Mouse (Mus musculus): ENCODE results near the gene Emp3. TPM values are rescaled to one million over a fixed set of nuclear protein-coding genes. Genes with fewer than 3 reads are reported as not detected.
"Not testable (repeated sequence)": the region's sequence is repeated elsewhere in the genome, so short reads cannot be mapped to it uniquely, and the experiment has no call there.

Gene Emp3
- 56.0 and 57.7 TPM in 2 replicates for polyA plus RNA-seq (2015; fragmentation: Nextera tagmentation; extraction: Ambion mirVana)

- peaks cover 14% of the 10 kb centered on the region for H3K36me3 ChIP-seq (replicated peaks; ENCODE audit: insufficient read depth, low read length)
- peak within 1 kb of the TSS; percentile 88 for H3K27ac ChIP-seq (ENCODE audit: low read depth)
- H3K27me3 ChIP-seq (ENCODE audit: insufficient read depth, low read length), result no peaks in the 10 kb centered on the region
- no peak for TF ChIP-seq EP300 (IDR thresholded peaks at IDR 0.05; ENCODE audit: low read depth)
- no peak for TF ChIP-seq CTCF (IDR thresholded peaks at IDR 0.05; ENCODE audit: low read depth)
- no peaks in the 10 kb centered on the region for H3K9me3 ChIP-seq (ENCODE audit: low read length)
- 25% methylated on average over 9 of the region's 9 CpGs for WGBS (ENCODE audit: insufficient replicate concordance)
- peak within 1 kb of the TSS; percentile 56 for H3K4me3 ChIP-seq (ENCODE audit: low read depth, low read length)
- peaks cover 55% of the 10 kb centered on the region for H3K4me1 ChIP-seq (ENCODE audit: insufficient read depth)
- H3K4me2 ChIP-seq (ENCODE audit: low read depth, low read length), result peak within 1 kb of the TSS; percentile 86
- DNase-seq, result peak; percentile 66
- H3K9ac ChIP-seq (replicated peaks), result peak within 1 kb of the TSS; percentile 72
- no peak for ATAC-seq
These were observed at the start of gene Emp3 for GRCm38 (mm10) chr7:45921242-45921621. Emp3 (minus strand) TSS chr7:45921404.

GRCm38 (mm10) chr7:45956611-45957010, 35.4 kb upstream of the Emp3 start:
- TF ChIP-seq EP300 (IDR thresholded peaks at IDR 0.05; ENCODE audit: low read depth) (no peak), CTCF (IDR thresholded peaks at IDR 0.05; ENCODE audit: low read depth) (no peak)
- WGBS (ENCODE audit: insufficient replicate concordance), result 49% methylated on average over 4 of the region's 4 CpGs
- Histone ChIP-seq H3K9ac (replicated peaks) (no peak overlapping the region), H3K9me3 (ENCODE audit: low read length) (no peaks in the 10 kb centered on the region), H3K27me3 (ENCODE audit: insufficient read depth, low read length) (no peaks in the 10 kb centered on the region), H3K4me3 (ENCODE audit: low read depth, low read length) (no peak overlapping the region), H3K36me3 (replicated peaks; ENCODE audit: insufficient read depth, low read length) (no peaks in the 10 kb centered on the region), H3K4me2 (ENCODE audit: low read depth, low read length) (no peak overlapping the region), H3K27ac (ENCODE audit: low read depth) (no peak overlapping the region), H3K4me1 (ENCODE audit: insufficient read depth) (no peaks in the 10 kb centered on the region; the same call in 1 of the 2 replicates)
- DNase-seq (no peak), ATAC-seq (no peak)

- Histone ChIP-seq H3K36me3 (replicated peaks; ENCODE audit: insufficient read depth, low read length) (no peaks in the 10 kb centered on the region), H3K9me3 (ENCODE audit: low read length) (no peaks in the 10 kb centered on the region), H3K4me2 (ENCODE audit: low read depth, low read length) (no peak overlapping the region), H3K4me3 (ENCODE audit: low read depth, low read length) (no peak overlapping the region), H3K4me1 (ENCODE audit: insufficient read depth) (no peaks in the 10 kb centered on the region), H3K27me3 (ENCODE audit: insufficient read depth, low read length) (no peaks in the 10 kb centered on the region), H3K27ac (ENCODE audit: low read depth) (no peak overlapping the region), H3K9ac (replicated peaks) (no peak overlapping the region)
- no peak for ATAC-seq
- TF ChIP-seq CTCF (IDR thresholded peaks at IDR 0.05; ENCODE audit: low read depth) (no peak), EP300 (IDR thresholded peaks at IDR 0.05; ENCODE audit: low read depth) (no peak)
- WGBS (ENCODE audit: insufficient replicate concordance), result 73% methylated on average over 4 of the region's 4 CpGs
- DNase-seq, result no peak
These were observed 27.9 kb upstream of the Emp3 start for GRCm38 (mm10) chr7:45949061-45949460.

DNA sequence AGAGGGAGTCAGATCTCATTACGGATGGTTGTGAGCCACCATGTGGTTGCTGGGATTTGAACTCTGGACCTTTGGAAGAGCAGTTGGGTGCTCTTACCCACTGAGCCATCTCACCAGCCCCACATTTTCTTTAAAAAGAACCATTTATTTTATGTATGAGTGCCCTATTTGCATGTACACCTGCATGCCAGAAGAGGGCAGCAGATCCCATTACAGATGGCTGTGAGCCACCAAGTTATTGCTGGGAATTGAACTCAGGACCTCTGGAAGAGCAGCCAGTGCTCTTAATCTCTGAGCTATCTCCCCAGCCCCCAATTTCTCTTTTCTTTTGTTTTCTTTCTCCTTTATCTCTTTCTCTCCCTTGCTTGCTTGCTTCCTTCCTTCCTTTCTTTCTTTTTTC, 22.1 kb upstream of the Emp3 start:
- not testable (repeated sequence) for H3K4me3 ChIP-seq (ENCODE audit: low read depth, low read length); H3K9ac ChIP-seq (replicated peaks); H3K27ac ChIP-seq (ENCODE audit: low read depth); H3K4me2 ChIP-seq (ENCODE audit: low read depth, low read length); H3K36me3 ChIP-seq (replicated peaks; ENCODE audit: insufficient read depth, low read length); DNase-seq; H3K27me3 ChIP-seq (ENCODE audit: insufficient read depth, low read length); H3K4me1 ChIP-seq (ENCODE audit: insufficient read depth); ATAC-seq; H3K9me3 ChIP-seq (ENCODE audit: low read length)
- WGBS (ENCODE audit: insufficient replicate concordance), result 29% methylated on average over 1 of the region's 1 CpGs
- TF ChIP-seq CTCF (IDR thresholded peaks at IDR 0.05; ENCODE audit: low read depth), result peak; percentile 58

DNA sequence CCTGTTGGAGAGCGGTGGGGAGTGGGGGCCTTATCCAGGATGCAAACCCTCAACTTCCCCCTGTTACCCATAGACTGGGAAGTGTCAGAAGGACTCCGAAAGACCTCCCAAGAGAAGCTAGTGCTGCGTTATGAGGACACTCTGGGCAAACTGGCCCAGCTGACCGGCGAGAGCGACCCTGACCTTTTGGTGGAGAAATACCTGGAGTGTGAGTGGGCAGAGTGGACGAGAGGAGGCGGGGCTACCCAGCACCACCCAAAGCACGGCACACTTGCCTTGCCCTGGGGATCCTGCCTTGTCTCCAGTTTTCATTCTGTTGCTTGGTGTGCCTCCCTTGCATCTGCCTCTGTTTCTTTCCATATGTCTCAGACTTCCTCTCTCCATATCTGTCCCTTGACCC, 20.8 kb upstream of the Emp3 start:
- no peak for DNase-seq

DNA sequence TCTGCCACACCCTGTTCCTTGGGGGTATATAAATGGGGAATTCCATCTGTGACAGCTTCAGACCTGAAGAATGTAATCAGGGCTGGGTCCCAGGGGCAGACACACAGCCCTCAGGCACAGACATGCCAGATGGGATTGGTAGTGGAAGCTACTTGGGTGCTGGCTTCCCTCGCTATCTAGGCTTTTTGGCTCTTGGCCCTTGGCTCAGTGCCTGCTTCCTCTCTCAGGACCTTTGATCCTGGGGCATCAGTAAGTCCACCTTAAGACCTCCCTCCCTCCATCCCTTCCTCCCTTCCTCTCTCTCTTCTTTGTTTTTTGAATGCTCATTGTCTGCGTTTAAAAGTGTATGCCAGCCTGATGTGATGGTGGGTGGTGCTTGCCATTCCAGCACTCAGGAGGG, 18.6 kb upstream of the Emp3 start:
- WGBS (ENCODE audit: insufficient replicate concordance), result 29% methylated on average over 2 of the region's 2 CpGs

More for the DNA sequence above, 20.8 kb upstream of the Emp3 start:
- H3K36me3 ChIP-seq (replicated peaks; ENCODE audit: insufficient read depth, low read length), result no peaks in the 10 kb centered on the region
- 78% methylated on average over 9 of the region's 9 CpGs for WGBS (ENCODE audit: insufficient replicate concordance)
- no peaks in the 10 kb centered on the region for H3K27me3 ChIP-seq (ENCODE audit: insufficient read depth, low read length)
- H3K4me2 ChIP-seq (ENCODE audit: low read depth, low read length), result no peak overlapping the region
- no peak overlapping the region for H3K4me3 ChIP-seq (ENCODE audit: low read depth, low read length)
- no peak overlapping the region for H3K9ac ChIP-seq (replicated peaks)
- ATAC-seq, result no peak
- H3K9me3 ChIP-seq (ENCODE audit: low read length), result no peaks in the 10 kb centered on the region
- TF ChIP-seq CTCF (IDR thresholded peaks at IDR 0.05; ENCODE audit: low read depth) (no peak), EP300 (IDR thresholded peaks at IDR 0.05; ENCODE audit: low read depth) (no peak)
- H3K27ac ChIP-seq (ENCODE audit: low read depth), result no peak overlapping the region
- no peaks in the 10 kb centered on the region; the same call in 1 of the 2 replicates for H3K4me1 ChIP-seq (ENCODE audit: insufficient read depth)

GRCm38 (mm10) chr7:45935114-45935513, 13.9 kb upstream of the Emp3 start:
- TF ChIP-seq CTCF (IDR thresholded peaks at IDR 0.05; ENCODE audit: low read depth) (peak; percentile 86), EP300 (IDR thresholded peaks at IDR 0.05; ENCODE audit: low read depth) (no peak)
- Histone ChIP-seq H3K9me3 (ENCODE audit: low read length) (peaks cover 3% of the 10 kb centered on the region; the same call in 1 of the 2 replicates), H3K4me1 (ENCODE audit: insufficient read depth) (no peaks in the 10 kb centered on the region; the same call in 1 of the 2 replicates), H3K36me3 (replicated peaks; ENCODE audit: insufficient read depth, low read length) (no peaks in the 10 kb centered on the region), H3K9ac (replicated peaks) (no peak overlapping the region), H3K4me2 (ENCODE audit: low read depth, low read length) (no peak overlapping the region), H3K27me3 (ENCODE audit: insufficient read depth, low read length) (no peaks in the 10 kb centered on the region), H3K4me3 (ENCODE audit: low read depth, low read length) (no peak overlapping the region), H3K27ac (ENCODE audit: low read depth) (no peak overlapping the region)
- ATAC-seq (peak; percentile 64), DNase-seq (peak; percentile 76)
- WGBS (ENCODE audit: insufficient replicate concordance), result 15% methylated on average over 7 of the region's 7 CpGs

More for the DNA sequence above, 18.6 kb upstream of the Emp3 start:
- Histone ChIP-seq H3K27me3 (ENCODE audit: insufficient read depth, low read length) (no peaks in the 10 kb centered on the region), H3K9ac (replicated peaks) (no peak overlapping the region), H3K27ac (ENCODE audit: low read depth) (no peak overlapping the region), H3K4me1 (ENCODE audit: insufficient read depth) (no peaks in the 10 kb centered on the region; the same call in 1 of the 2 replicates), H3K4me3 (ENCODE audit: low read depth, low read length) (no peak overlapping the region), H3K4me2 (ENCODE audit: low read depth, low read length) (no peak overlapping the region), H3K9me3 (ENCODE audit: low read length) (no peaks in the 10 kb centered on the region), H3K36me3 (replicated peaks; ENCODE audit: insufficient read depth, low read length) (no peaks in the 10 kb centered on the region)
- TF ChIP-seq CTCF (IDR thresholded peaks at IDR 0.05; ENCODE audit: low read depth), result no peak
- TF ChIP-seq EP300 (IDR thresholded peaks at IDR 0.05; ENCODE audit: low read depth), result no peak
- no peak for DNase-seq
- no peak for ATAC-seq

DNA sequence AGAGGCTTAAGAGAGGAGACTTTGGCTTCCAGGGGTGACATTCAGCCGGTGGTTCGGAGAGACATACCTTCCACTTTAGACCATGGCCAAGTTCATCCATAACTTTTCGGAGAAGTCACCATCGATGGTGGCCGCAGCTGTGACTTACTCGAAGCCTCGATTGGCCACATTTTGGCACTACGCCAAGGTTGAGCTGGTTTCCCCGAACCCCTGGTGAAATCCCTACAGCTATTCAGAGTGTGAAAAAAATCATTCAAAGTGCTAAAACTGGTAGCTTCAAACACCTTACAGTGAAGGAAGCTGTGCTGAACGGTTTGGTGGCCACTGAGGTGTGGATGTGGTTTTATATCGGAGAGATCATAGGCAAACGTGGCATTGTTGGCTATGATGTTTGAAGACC, 12.6 kb upstream of the Emp3 start:
- not testable (repeated sequence) for H3K4me2 ChIP-seq (ENCODE audit: low read depth, low read length); H3K27ac ChIP-seq (ENCODE audit: low read depth); ATAC-seq; H3K4me3 ChIP-seq (ENCODE audit: low read depth, low read length); H3K36me3 ChIP-seq (replicated peaks; ENCODE audit: insufficient read depth, low read length); H3K9ac ChIP-seq (replicated peaks); H3K27me3 ChIP-seq (ENCODE audit: insufficient read depth, low read length); H3K9me3 ChIP-seq (ENCODE audit: low read length); H3K4me1 ChIP-seq (ENCODE audit: insufficient read depth); DNase-seq
- 75% methylated on average over 12 of the region's 12 CpGs for WGBS (ENCODE audit: insufficient replicate concordance)

All from liver, postnatal 0 days (tissue).